Mouse (Mus musculus) liver, postnatal 0 days (tissue): ENCODE measurements at regions not wholly inside any gene's neighbourhood (a gene's known extent, or its start where the extent isn't known, plus 50 kb on each side); places are given as distances from the start of the nearest gene placed in this dataset.

ENCODE experiments used
- ATAC-seq: fragments of 200-750 bp; cut with Nextera tagmentation; 2 replicates; pipeline ENCODE4 v1.8.0; 2017; ENCODE audit warnings: mild to moderate bottlenecking, moderate library complexity
- DNase-seq: peaks from one replicate; pipeline ENCODE4 v3.0.0-alpha.2; 2016
- H3K27ac ChIP-seq: fragments of 300-500 bp; sonication (generic); 2 replicates; pipeline ENCODE4 v1.5.1; 2014; ENCODE audit warnings: antibody characterized with exemption, moderate library complexity, mild to moderate bottlenecking, low read depth
- H3K27me3 ChIP-seq: fragments of 300-500 bp; sonication (generic); 2 replicates; pipeline ENCODE4 v1.6.1; 2014; ENCODE audit warnings: low read length, control low read depth, mixed read lengths; ENCODE audit not compliant: insufficient read depth
- H3K36me3 ChIP-seq: fragments of 300-500 bp; sonication (generic); replicated peaks from 2 replicates; pipeline ENCODE4 v1.6.1; 2014; ENCODE audit warnings: mild to moderate bottlenecking, control low read depth, low read length, moderate library complexity, mixed read lengths; ENCODE audit not compliant: insufficient read depth
- H3K4me1 ChIP-seq: fragments of 300-500 bp; sonication (generic); 2 replicates; pipeline ENCODE4 v1.6.1; 2014; ENCODE audit warnings: antibody characterized with exemption, mild to moderate bottlenecking, control low read depth; ENCODE audit not compliant: insufficient read depth
- H3K4me2 ChIP-seq: fragments of 300-500 bp; sonication (generic); 2 replicates; pipeline ENCODE4 v1.6.1; 2014; ENCODE audit warnings: low read depth, mild to moderate bottlenecking, low read length, moderate library complexity, mixed read lengths
- H3K4me3 ChIP-seq: fragments of 300-500 bp; sonication (generic); 2 replicates; pipeline ENCODE4 v1.5.1; 2014; ENCODE audit warnings: low read depth, low read length
- H3K9ac ChIP-seq: fragments of 300-500 bp; sonication (generic); replicated peaks from 2 replicates; pipeline ENCODE4 v1.6.1; 2014; ENCODE audit warnings: mild to moderate bottlenecking, moderate library complexity
- H3K9me3 ChIP-seq: fragments of 300-500 bp; sonication (generic); 2 replicates; pipeline ENCODE4 v1.6.1; 2016; ENCODE audit warnings: mild to moderate bottlenecking, control low read depth, low read length, mixed read lengths
- CTCF ChIP-seq: sonication (generic); IDR thresholded peaks from 2 replicates; pipeline ENCODE4 v1.5.1; 2016; ENCODE audit warnings: antibody characterized with exemption, low read depth
- EP300 ChIP-seq: IDR thresholded peaks from 2 replicates; pipeline ENCODE4 v1.6.1; 2016; ENCODE audit warnings: antibody characterized with exemption, low read depth, mild to moderate bottlenecking
- WGBS: fragments of 180-500 bp; shearing (Covaris S2); extraction: QIAGEN DNeasy Blood & Tissue Kit; methylation state at CpG from one replicate; pipeline ENCODE4 v1.1.7; 2014; ENCODE audit not compliant: insufficient replicate concordance; 5-methylcytosine and 5-hydroxymethylcytosine counted together

DNA sequence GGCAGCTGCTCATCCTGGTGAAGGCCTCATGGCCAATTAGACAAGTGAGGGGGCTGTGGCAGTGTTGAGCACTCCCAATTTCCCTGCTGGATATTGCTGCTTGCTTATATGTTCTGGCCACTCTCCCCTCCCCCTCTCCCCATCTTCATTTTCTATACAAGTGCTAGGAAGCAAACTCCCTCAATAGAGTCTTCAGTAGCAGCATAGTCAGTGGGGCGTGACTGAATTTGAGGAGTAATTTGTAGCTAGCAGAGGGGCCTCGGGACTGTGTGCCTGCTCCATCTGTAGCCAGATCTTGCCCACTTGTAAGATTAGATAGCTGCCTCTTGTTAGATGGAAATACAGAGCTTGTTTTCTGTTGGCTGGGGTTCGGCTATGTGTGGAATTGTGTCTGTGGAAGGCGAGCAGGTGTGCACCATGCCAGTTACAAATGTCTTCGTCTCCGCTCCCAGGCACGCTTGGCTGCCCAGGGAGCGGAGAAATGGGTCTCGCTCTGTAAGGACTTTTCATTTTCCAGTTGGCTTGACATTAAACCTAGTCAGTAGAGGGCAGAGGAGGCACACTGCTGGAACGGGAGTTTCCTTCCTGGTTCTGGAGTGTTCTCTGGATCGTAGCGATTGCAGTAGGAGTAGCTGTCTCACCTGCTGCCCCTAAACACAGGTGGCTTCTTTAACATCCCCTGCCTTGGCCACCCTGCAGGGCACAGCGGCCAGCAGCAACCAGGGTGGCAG, 163.1 kb downstream of the Matn1 start:
- H3K36me3 ChIP-seq: no peaks in the 10 kb centered on the region
- no peaks in the 10 kb centered on the region for H3K4me1 ChIP-seq
- H3K9me3 ChIP-seq: no peaks in the 10 kb centered on the region
- TF ChIP-seq EP300: no peak
- no peak for TF ChIP-seq CTCF
- no peak overlapping the region for H3K4me3 ChIP-seq
- WGBS: 77% methylated on average over 13 of the region's 13 CpGs
- DNase-seq (no peak), ATAC-seq (no peak)
- no peaks in the 10 kb centered on the region for H3K27me3 ChIP-seq
- H3K4me2 ChIP-seq: no peak overlapping the region
- no peak overlapping the region for H3K9ac ChIP-seq
- H3K27ac ChIP-seq: no peak overlapping the region

DNA sequence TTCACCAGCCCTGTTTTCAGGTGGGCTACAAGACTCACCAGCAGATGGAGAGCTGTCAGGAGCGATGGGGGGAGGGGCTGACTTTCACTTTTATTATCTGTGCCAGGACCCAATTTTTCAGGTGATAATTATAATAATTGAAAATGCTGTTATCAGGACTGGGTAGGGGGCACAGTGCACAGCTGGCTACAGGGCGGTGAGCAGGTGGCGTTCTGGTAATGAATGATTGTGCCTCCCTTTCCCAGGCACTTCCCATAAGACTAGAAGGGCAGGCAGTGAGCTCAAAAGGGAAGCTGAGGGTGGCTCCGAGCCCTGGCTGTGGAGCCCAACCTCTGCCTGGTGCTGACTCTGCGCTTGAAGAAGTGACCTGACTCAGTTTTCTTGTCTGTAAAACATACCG, 168.4 kb downstream of the Matn1 start:
- no peak for DNase-seq
- Histone ChIP-seq H3K36me3 (no peaks in the 10 kb centered on the region), H3K27ac (no peak overlapping the region), H3K4me2 (no peak overlapping the region), H3K27me3 (no peaks in the 10 kb centered on the region), H3K4me1 (no peaks in the 10 kb centered on the region), H3K9me3 (no peaks in the 10 kb centered on the region), H3K4me3 (no peak overlapping the region), H3K9ac (no peak overlapping the region)
- WGBS: 54% methylated on average over 6 of the region's 6 CpGs
- TF ChIP-seq EP300 (no peak), CTCF (no peak)
- ATAC-seq: no peak

- DNase-seq: no peak
- no peak for TF ChIP-seq EP300
- no peak for TF ChIP-seq CTCF
These were observed 169.6 kb downstream of the Matn1 start for GRCm38 (mm10) chr4:131113727-131114303.

DNA sequence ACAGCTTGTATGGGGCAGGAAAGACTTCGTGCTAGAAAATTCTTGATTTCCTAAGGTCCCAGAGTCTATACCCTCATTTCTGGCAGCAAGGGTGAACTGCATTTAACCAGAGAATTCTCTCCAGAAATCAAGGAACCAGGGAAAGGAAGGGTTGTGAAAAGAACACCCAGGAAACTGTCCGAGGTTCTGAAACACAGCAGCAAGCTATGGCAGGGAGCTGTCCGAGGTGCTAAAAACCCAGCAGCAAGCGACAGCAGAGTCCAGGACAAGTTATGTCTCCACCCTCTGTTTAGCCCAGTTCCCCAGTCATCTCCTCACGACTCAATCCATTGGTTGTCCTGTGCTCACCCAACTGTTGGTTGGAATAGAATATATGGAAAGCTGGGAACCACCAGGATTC, 171.1 kb downstream of the Matn1 start:
- Histone ChIP-seq H3K4me2 (no peak overlapping the region), H3K4me3 (no peak overlapping the region), H3K36me3 (no peaks in the 10 kb centered on the region), H3K9ac (no peak overlapping the region), H3K9me3 (no peaks in the 10 kb centered on the region), H3K27ac (no peak overlapping the region), H3K4me1 (no peaks in the 10 kb centered on the region), H3K27me3 (no peaks in the 10 kb centered on the region)
- ATAC-seq: no peak
- 6% methylated on average over 5 of the region's 5 CpGs for WGBS
- peak; percentile 75 for DNase-seq
- TF ChIP-seq EP300 (no peak), CTCF (no peak; the same call in 1 of the 2 replicates)

More at GRCm38 (mm10) chr4:131113727-131114303, 169.6 kb downstream of the Matn1 start:
- Histone ChIP-seq H3K27me3 (no peaks in the 10 kb centered on the region), H3K36me3 (no peaks in the 10 kb centered on the region), H3K9ac (no peak overlapping the region), H3K4me1 (no peaks in the 10 kb centered on the region), H3K4me2 (no peak overlapping the region), H3K27ac (no peak overlapping the region), H3K9me3 (no peaks in the 10 kb centered on the region), H3K4me3 (no peak overlapping the region)
- 42% methylated on average over 10 of the region's 10 CpGs for WGBS
- no peak for ATAC-seq

DNA sequence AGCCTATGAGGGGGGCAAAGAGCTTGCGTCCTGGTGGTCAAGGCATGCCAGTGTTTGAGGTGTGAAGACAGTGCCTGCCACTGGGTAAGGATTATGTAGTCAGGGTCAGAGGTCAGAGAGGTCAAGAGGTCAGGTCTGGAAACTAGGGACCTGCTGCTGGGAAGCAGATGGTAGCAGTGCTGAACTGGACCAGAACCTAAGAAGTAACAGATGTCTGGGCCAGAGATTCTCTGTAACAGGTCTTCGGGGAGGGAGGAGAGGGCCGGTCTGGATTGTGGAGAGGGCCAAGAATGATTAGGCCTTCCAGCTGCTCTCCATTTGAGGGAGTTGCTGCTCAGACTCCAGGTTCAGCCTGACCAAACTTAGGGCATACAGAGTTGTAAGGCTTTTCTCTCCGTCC, 174.4 kb downstream of the Matn1 start:
- Histone ChIP-seq H3K27me3 (no peaks in the 10 kb centered on the region), H3K4me1 (no peaks in the 10 kb centered on the region), H3K36me3 (no peaks in the 10 kb centered on the region), H3K9me3 (no peaks in the 10 kb centered on the region), H3K4me3 (no peak overlapping the region), H3K4me2 (no peak overlapping the region), H3K27ac (no peak overlapping the region), H3K9ac (no peak overlapping the region)
- ATAC-seq (no peak), DNase-seq (no peak)
- WGBS: 62% methylated on average over 4 of the region's 4 CpGs
- TF ChIP-seq EP300: no peak
- no peak for TF ChIP-seq CTCF

DNA sequence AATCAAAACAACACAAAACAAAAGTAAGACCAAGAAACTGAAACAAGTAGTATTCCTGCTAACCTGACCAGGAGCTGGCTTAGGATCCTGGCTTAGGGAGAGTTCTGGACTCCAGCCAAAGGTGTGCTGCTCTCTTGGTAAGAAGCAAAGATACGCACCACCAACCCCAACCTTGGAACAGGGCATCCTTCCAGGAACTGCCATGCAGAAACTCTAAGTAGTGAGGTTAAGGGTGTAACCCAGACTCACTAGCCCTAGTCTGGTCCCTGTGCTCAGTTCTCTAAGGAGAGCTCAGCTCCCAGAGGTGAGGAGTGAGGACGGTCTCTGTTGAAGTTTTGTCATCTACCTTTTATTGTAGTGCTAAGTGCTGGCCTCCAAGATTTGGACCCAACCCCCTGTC, 175.4 kb downstream of the Matn1 start:
- Histone ChIP-seq H3K4me1 (no peaks in the 10 kb centered on the region), H3K4me2 (no peak overlapping the region), H3K36me3 (no peaks in the 10 kb centered on the region), H3K27me3 (no peaks in the 10 kb centered on the region), H3K27ac (no peak overlapping the region), H3K9me3 (no peaks in the 10 kb centered on the region), H3K4me3 (no peak overlapping the region), H3K9ac (no peak overlapping the region)
- DNase-seq (no peak), ATAC-seq (no peak)
- 62% methylated on average over 2 of the region's 2 CpGs for WGBS
- TF ChIP-seq EP300 (no peak), CTCF (no peak)
